Mouse (Mus musculus): ENCODE data around the gene Gm43064. TPM values are rescaled to one million over a fixed set of nuclear protein-coding genes. Genes with fewer than 3 reads are reported as not detected.

The Gm43064 gene
- polyA plus RNA-seq, 1 experiment from 2014 or later: not detected

DNA sequence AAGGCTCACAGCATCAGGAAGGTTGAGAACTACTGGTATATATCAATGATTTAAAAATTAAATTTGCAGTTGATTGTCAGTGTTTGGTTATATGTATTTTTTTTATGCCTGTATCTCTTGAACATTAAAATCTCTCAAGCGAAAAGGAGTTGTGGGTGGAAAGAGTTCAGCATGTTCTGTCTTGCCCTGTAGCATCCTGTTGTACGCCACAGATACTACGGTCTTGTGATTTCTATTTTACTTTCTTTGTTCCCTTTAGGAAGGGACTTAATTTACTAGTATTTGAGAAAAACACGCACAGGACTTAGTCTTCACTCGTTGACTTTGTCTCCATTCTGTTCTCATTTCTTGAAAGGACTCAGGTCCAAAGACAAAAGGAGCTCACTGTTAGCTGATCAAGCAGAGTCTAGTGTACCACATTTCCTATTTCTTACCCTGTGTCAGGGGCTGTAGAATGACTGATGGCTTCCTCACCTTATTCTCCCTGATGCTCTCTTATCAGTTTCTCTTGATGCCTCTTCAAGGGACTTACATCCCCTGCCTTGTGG lies 58.1 kb downstream of the Gm43064 start:
- no peak for TF ChIP-seq EP300 (IDR thresholded peaks at IDR 0.05)
- TF ChIP-seq CTCF (IDR thresholded peaks at IDR 0.05): no peak
- ATAC-seq (no peak), DNase-seq (ENCODE audit: low spot score) (no peak)
- no peak overlapping the region for H3K27ac ChIP-seq (ENCODE audit: low read length)
- no peaks in the 10 kb centered on the region for H3K4me1 ChIP-seq (ENCODE audit: insufficient read depth, low read depth, low read length)
- H3K27me3 ChIP-seq (replicated peaks; ENCODE audit: insufficient read depth, low read length): no peaks in the 10 kb centered on the region
- H3K9ac ChIP-seq (replicated peaks; ENCODE audit: low read depth): no peak overlapping the region
- H3K9me3 ChIP-seq (ENCODE audit: low read length): no peaks in the 10 kb centered on the region
- 89% methylated on average over 5 of the region's 5 CpGs for WGBS
- H3K36me3 ChIP-seq (ENCODE audit: insufficient read depth, low read length): no peaks in the 10 kb centered on the region
- H3K4me2 ChIP-seq (replicated peaks; ENCODE audit: low read depth, low read length): no peak overlapping the region
- H3K4me3 ChIP-seq (ENCODE audit: low read depth, low read length): no peak overlapping the region

- Histone ChIP-seq H3K36me3 (ENCODE audit: insufficient read depth, low read length) (no peaks in the 10 kb centered on the region), H3K9me3 (ENCODE audit: low read length) (no peaks in the 10 kb centered on the region), H3K4me1 (ENCODE audit: insufficient read depth, low read depth, low read length) (no peaks in the 10 kb centered on the region), H3K4me3 (ENCODE audit: low read depth, low read length) (no peak overlapping the region), H3K27me3 (replicated peaks; ENCODE audit: insufficient read depth, low read length) (no peaks in the 10 kb centered on the region), H3K27ac (ENCODE audit: low read length) (no peak overlapping the region), H3K4me2 (replicated peaks; ENCODE audit: low read depth, low read length) (no peak overlapping the region), H3K9ac (replicated peaks; ENCODE audit: low read depth) (no peak overlapping the region)
- WGBS: 57% methylated on average over 4 of the region's 4 CpGs
- ATAC-seq (no peak), DNase-seq (ENCODE audit: low spot score) (no peak)
- no peak for TF ChIP-seq CTCF (IDR thresholded peaks at IDR 0.05)
- TF ChIP-seq EP300 (IDR thresholded peaks at IDR 0.05): no peak
These were observed 58.6 kb downstream of the Gm43064 start for GRCm38 (mm10) chr3:103868008-103868407.

DNA sequence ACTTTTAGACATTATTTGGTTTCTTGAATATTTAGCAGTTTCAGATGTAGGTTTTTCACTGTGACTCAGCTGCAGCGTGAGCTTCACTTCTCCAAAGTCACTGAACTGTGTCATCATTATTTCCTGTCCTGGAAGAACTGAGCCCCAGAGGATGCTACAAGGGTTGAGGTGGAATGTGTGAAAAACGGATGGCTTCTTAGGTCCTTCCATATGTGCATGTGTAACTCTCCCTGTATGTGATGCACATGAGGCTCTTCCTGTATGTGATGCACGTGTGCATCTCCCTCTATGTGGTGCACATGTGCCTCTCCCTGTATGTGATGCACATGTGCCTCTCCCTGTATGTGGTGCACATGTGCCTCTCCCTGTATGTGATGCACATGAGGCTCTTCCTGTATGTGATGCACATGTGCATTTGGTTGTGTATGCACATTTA lies 63.3 kb downstream of the Gm43064 start:
- Histone ChIP-seq H3K27ac (ENCODE audit: low read length) (no peak overlapping the region), H3K4me2 (replicated peaks; ENCODE audit: low read depth, low read length) (no peak overlapping the region), H3K4me1 (ENCODE audit: insufficient read depth, low read depth, low read length) (no peaks in the 10 kb centered on the region), H3K36me3 (ENCODE audit: insufficient read depth, low read length) (no peaks in the 10 kb centered on the region), H3K27me3 (replicated peaks; ENCODE audit: insufficient read depth, low read length) (no peaks in the 10 kb centered on the region), H3K9ac (replicated peaks; ENCODE audit: low read depth) (no peak overlapping the region), H3K4me3 (ENCODE audit: low read depth, low read length) (no peak overlapping the region), H3K9me3 (ENCODE audit: low read length) (no peaks in the 10 kb centered on the region)
- 63% methylated on average over 3 of the region's 3 CpGs for WGBS
- ATAC-seq: no peak
- DNase-seq (ENCODE audit: low spot score): no peak
- TF ChIP-seq CTCF (IDR thresholded peaks at IDR 0.05): no peak
- no peak for TF ChIP-seq EP300 (IDR thresholded peaks at IDR 0.05)

GRCm38 (mm10) chr3:103874329-103874728 lies 65.0 kb downstream of the Gm43064 start:
- 56% methylated on average over 7 of the region's 7 CpGs for WGBS
- ATAC-seq: no peak
- Histone ChIP-seq H3K4me2 (replicated peaks; ENCODE audit: low read depth, low read length) (no peak overlapping the region), H3K27ac (ENCODE audit: low read length) (no peak overlapping the region), H3K4me1 (ENCODE audit: insufficient read depth, low read depth, low read length) (no peaks in the 10 kb centered on the region), H3K9ac (replicated peaks; ENCODE audit: low read depth) (no peak overlapping the region), H3K36me3 (ENCODE audit: insufficient read depth, low read length) (no peaks in the 10 kb centered on the region), H3K4me3 (ENCODE audit: low read depth, low read length) (no peak overlapping the region), H3K9me3 (ENCODE audit: low read length) (no peaks in the 10 kb centered on the region), H3K27me3 (replicated peaks; ENCODE audit: insufficient read depth, low read length) (no peaks in the 10 kb centered on the region)
- peak; percentile 12 for DNase-seq (ENCODE audit: low spot score)
- TF ChIP-seq CTCF (IDR thresholded peaks at IDR 0.05) (no peak), EP300 (IDR thresholded peaks at IDR 0.05) (no peak)

- Histone ChIP-seq H3K9ac (replicated peaks; ENCODE audit: low read depth) (no peak overlapping the region), H3K9me3 (ENCODE audit: low read length) (no peaks in the 10 kb centered on the region), H3K4me3 (ENCODE audit: low read depth, low read length) (no peak overlapping the region), H3K4me1 (ENCODE audit: insufficient read depth, low read depth, low read length) (no peaks in the 10 kb centered on the region), H3K27ac (ENCODE audit: low read length) (no peak overlapping the region), H3K27me3 (replicated peaks; ENCODE audit: insufficient read depth, low read length) (no peaks in the 10 kb centered on the region), H3K4me2 (replicated peaks; ENCODE audit: low read depth, low read length) (no peak overlapping the region), H3K36me3 (ENCODE audit: insufficient read depth, low read length) (no peaks in the 10 kb centered on the region)
- DNase-seq (ENCODE audit: low spot score) (no peak), ATAC-seq (no peak)
- 54% methylated on average over 11 of the region's 11 CpGs for WGBS
- TF ChIP-seq CTCF (IDR thresholded peaks at IDR 0.05) (no peak), EP300 (IDR thresholded peaks at IDR 0.05) (no peak)
These were observed 76.6 kb downstream of the Gm43064 start for GRCm38 (mm10) chr3:103885946-103886345.

- Histone ChIP-seq H3K27ac (ENCODE audit: low read length) (no peak overlapping the region), H3K36me3 (ENCODE audit: insufficient read depth, low read length) (no peaks in the 10 kb centered on the region), H3K27me3 (replicated peaks; ENCODE audit: insufficient read depth, low read length) (no peaks in the 10 kb centered on the region), H3K9me3 (ENCODE audit: low read length) (no peaks in the 10 kb centered on the region), H3K4me2 (replicated peaks; ENCODE audit: low read depth, low read length) (no peak overlapping the region), H3K4me1 (ENCODE audit: insufficient read depth, low read depth, low read length) (no peaks in the 10 kb centered on the region), H3K4me3 (ENCODE audit: low read depth, low read length) (no peak overlapping the region), H3K9ac (replicated peaks; ENCODE audit: low read depth) (no peak overlapping the region)
- 24% methylated on average over 3 of the region's 3 CpGs for WGBS
- no peak for ATAC-seq
- TF ChIP-seq CTCF (IDR thresholded peaks at IDR 0.05) (peak; percentile 70), EP300 (IDR thresholded peaks at IDR 0.05) (no peak)
- DNase-seq (ENCODE audit: low spot score): peak; percentile 82
These were observed 78.2 kb downstream of the Gm43064 start for GRCm38 (mm10) chr3:103887581-103887980.

Other genes starting within 250 kb of the Gm43064 start
- 2.3 and 2.9 TPM in 2 replicates for gene Syt6, start 234.3 kb upstream of the Gm43064 start, polyA plus RNA-seq (2015; fragmentation: Nextera tagmentation; extraction: Ambion mirVana)
- gene Atg4a-ps, start 163.5 kb upstream of the Gm43064 start, polyA plus RNA-seq (2015; fragmentation: Nextera tagmentation; extraction: Ambion mirVana): 0.15 and 0.35 TPM in 2 replicates
- gene Olfml3, start 71.6 kb upstream of the Gm43064 start, polyA plus RNA-seq (2015; fragmentation: Nextera tagmentation; extraction: Ambion mirVana): 98.3 and 105 TPM in 2 replicates
- gene Gm10964, start 70.2 kb upstream of the Gm43064 start, polyA plus RNA-seq (2015; fragmentation: Nextera tagmentation; extraction: Ambion mirVana): not detected in 2 replicates
- 13.8 and 14.1 TPM in 2 replicates for gene Hipk1, start 18.0 kb upstream of the Gm43064 start, polyA plus RNA-seq (2015; fragmentation: Nextera tagmentation; extraction: Ambion mirVana)
- gene Dclre1b, start 129 bp upstream of the Gm43064 start, polyA plus RNA-seq (2015; fragmentation: Nextera tagmentation; extraction: Ambion mirVana): 15.6 and 18.0 TPM in 2 replicates
- gene Ap4b1, start 53 bp upstream of the Gm43064 start, polyA plus RNA-seq (2015; fragmentation: Nextera tagmentation; extraction: Ambion mirVana): 15.1 and 16.3 TPM in 2 replicates
- 0.31 and 0.88 TPM in 2 replicates for gene Bcl2l15, start 23.0 kb downstream of the Gm43064 start, polyA plus RNA-seq (2015; fragmentation: Nextera tagmentation; extraction: Ambion mirVana)
- 1.5 and 2.4 TPM in 2 replicates for gene Ptpn22, start 50.2 kb downstream of the Gm43064 start, polyA plus RNA-seq (2015; fragmentation: Nextera tagmentation; extraction: Ambion mirVana)
- 10.4 and 10.9 TPM in 2 replicates for gene Rsbn1, start 104.5 kb downstream of the Gm43064 start, polyA plus RNA-seq (2015; fragmentation: Nextera tagmentation; extraction: Ambion mirVana)
- 14.5 and 18.2 TPM in 2 replicates for gene Phtf1, start 158.5 kb downstream of the Gm43064 start, polyA plus RNA-seq (2015; fragmentation: Nextera tagmentation; extraction: Ambion mirVana)